Mouse (Mus musculus) kidney, adult 2 months (tissue): Measurements from ENCODE around the gene Unc80.

Experiments used
- CTCF ChIP-seq: fragments of 200-500 bp; conservative IDR thresholded peaks from 2 replicates; pipeline ENCODE4 v1.5.1; 2011; ENCODE audit warnings: low read depth, mild to moderate bottlenecking, control low read depth, low read length, moderate library complexity, mixed read lengths; ENCODE audit not compliant: insufficient read depth, insufficient read length
- POLR2A ChIP-seq: fragments of 200-500 bp; IDR thresholded peaks from one replicate; pipeline ENCODE4 v1.6.1; 2011; ENCODE audit warnings: low read depth, low read length, control low read depth

GRCm38 (mm10) chr1:66468704-66469020 is 495 bp downstream of the Unc80 start:
- TF ChIP-seq POLR2A (no peak), CTCF (no peak)
